Mouse (Mus musculus) heart, postnatal 4 days (tissue): Measurements from ENCODE around the gene Timp3. TPM values are rescaled to one million over a fixed set of nuclear protein-coding genes. Genes with fewer than 3 reads are reported as not detected.

ENCODE experiments used
- DNase-seq: peaks from one replicate; pipeline ENCODE4 v3.0.0; 2021
- total RNA-seq, 2 experiments: library from RNA; stranded (reverse); gene quantifications; 2 replicates each; pipeline ENCODE4 v1.2.3; 2021

Gene Timp3
- total RNA-seq, 2 experiments from 2014 or later: 139 to 143 TPM

GRCm38 (mm10) chr10:86389357-86389756 is 89.2 kb downstream of the Timp3 start:
- DNase-seq: no peak

- DNase-seq: no peak
Measured at GRCm38 (mm10) chr10:86389913-86390312, 89.7 kb downstream of the Timp3 start.

- DNase-seq: no peak
Measured at GRCm38 (mm10) chr10:86392399-86392798, 92.2 kb downstream of the Timp3 start.

- DNase-seq: no peak
Measured at GRCm38 (mm10) chr10:86397577-86398346, 97.6 kb downstream of the Timp3 start.

GRCm38 (mm10) chr10:86398347-86398720 is 98.2 kb downstream of the Timp3 start:
- DNase-seq: no peak

Other genes with a start within 250 kb of the Timp3 start
- gene Syn3, start 198.5 kb downstream of the Timp3 start, total RNA-seq: under 1 TPM; 0.38 to 0.60 TPM